Mouse (Mus musculus) liver, adult (tissue): ENCODE results near the gene Gm45902.

ENCODE experiments used
- GATA4 ChIP-seq: IDR thresholded peaks from 2 replicates; pipeline ENCODE4 v1.6.1; 2014; ENCODE audit warnings: mild to moderate bottlenecking, low read length; ENCODE audit not compliant: insufficient replicate concordance

Gene Gm45902

GRCm38 (mm10) chr2:3512552-3513454, at the start of gene Gm45902, which contains the start of the genes Hspa14 and Cdnf:
Gene Gm45902, minus strand, starts transcription at chr2:3512790.
Gene Hspa14, minus strand, starts transcription at chr2:3512814.
Gene Cdnf, plus strand, starts transcription at chr2:3513030.
- TF ChIP-seq GATA4: no peak

GRCm38 (mm10) chr2:3546588-3546987, 34.0 kb upstream of the Gm45902 start:
- no peak for TF ChIP-seq GATA4

GRCm38 (mm10) chr2:3546055-3546454, 33.5 kb upstream of the Gm45902 start:
- no peak for TF ChIP-seq GATA4

- TF ChIP-seq GATA4: no peak
Measured at GRCm38 (mm10) chr2:3541307-3542079, 28.9 kb upstream of the Gm45902 start.

GRCm38 (mm10) chr2:3526288-3526687, 13.7 kb upstream of the Gm45902 start:
- TF ChIP-seq GATA4: no peak

GRCm38 (mm10) chr2:3522558-3522957, 10.0 kb upstream of the Gm45902 start:
- no peak for TF ChIP-seq GATA4

GRCm38 (mm10) chr2:3512076-3512475, 514 bp downstream of the Gm45902 start:
- no peak for TF ChIP-seq GATA4

- TF ChIP-seq GATA4: no peak
Measured at GRCm38 (mm10) chr2:3500886-3501285, 11.7 kb downstream of the Gm45902 start.

GRCm38 (mm10) chr2:3499543-3499942, 13.0 kb downstream of the Gm45902 start:
- TF ChIP-seq GATA4: no peak

- no peak for TF ChIP-seq GATA4
Measured at GRCm38 (mm10) chr2:3493833-3494409, 18.7 kb downstream of the Gm45902 start.

GRCm38 (mm10) chr2:3489816-3490215, 22.8 kb downstream of the Gm45902 start:
- TF ChIP-seq GATA4: no peak

GRCm38 (mm10) chr2:3480239-3480638, 32.4 kb downstream of the Gm45902 start:
- TF ChIP-seq GATA4: no peak

- TF ChIP-seq GATA4: no peak
Measured at GRCm38 (mm10) chr2:3475746-3476251, 36.8 kb downstream of the Gm45902 start.

- no peak for TF ChIP-seq GATA4
Measured at GRCm38 (mm10) chr2:3474861-3475283, 37.7 kb downstream of the Gm45902 start, which contains the start of gene Suv39h2. Gene Suv39h2, minus strand, starts transcription at chr2:3475031.

- no peak for TF ChIP-seq GATA4
Measured at GRCm38 (mm10) chr2:3474361-3474805, 38.2 kb downstream of the Gm45902 start.
